Mouse (Mus musculus) heart, embryonic 16.5 days (tissue): ENCODE measurements around the gene Klhl32. TPM values are rescaled to one million over a fixed set of nuclear protein-coding genes. Genes with fewer than 3 reads are reported as not detected.

Source experiments
- ATAC-seq: fragments of 200-750 bp; cut with Nextera tagmentation; replicated peaks from 2 replicates; pipeline ENCODE4 v1.8.0; 2017; ENCODE audit warnings: moderate number of reproducible peaks; ENCODE audit not compliant: insufficient read depth, low FRiP score; ENCODE audit errors: extremely low read depth
- H3K27ac ChIP-seq: fragments of 300-500 bp; sonication (generic); 2 replicates; pipeline ENCODE4 v1.5.1; 2014; ENCODE audit warnings: mild to moderate bottlenecking, low read length, control low read depth, moderate library complexity
- H3K27me3 ChIP-seq: fragments of 300-500 bp; sonication (generic); 2 replicates; pipeline ENCODE4 v1.6.1; 2014; ENCODE audit warnings: low read length, mixed read lengths; ENCODE audit not compliant: control insufficient read depth, insufficient read depth
- H3K36me3 ChIP-seq: fragments of 300-500 bp; sonication (generic); 2 replicates; pipeline ENCODE4 v1.6.1; 2014; ENCODE audit not compliant: control insufficient read depth, insufficient read depth
- H3K4me1 ChIP-seq: fragments of 300-500 bp; sonication (generic); 2 replicates; pipeline ENCODE4 v1.6.1; 2014; ENCODE audit warnings: low read length, mixed read lengths; ENCODE audit not compliant: control insufficient read depth, insufficient read depth
- H3K4me2 ChIP-seq: fragments of 300-500 bp; sonication (generic); 2 replicates; pipeline ENCODE4 v1.6.1; 2014; ENCODE audit warnings: low read depth, mild to moderate bottlenecking, control low read depth, low read length
- H3K4me3 ChIP-seq: fragments of 300-500 bp; sonication (generic); 2 replicates; pipeline ENCODE4 v1.5.1; 2014; ENCODE audit warnings: mild to moderate bottlenecking, control low read depth, low read length
- H3K9ac ChIP-seq: fragments of 300-500 bp; sonication (generic); 2 replicates; pipeline ENCODE4 v1.6.1; 2014; ENCODE audit warnings: low read length, control low read depth
- H3K9me3 ChIP-seq: fragments of 300-500 bp; sonication (generic); replicated peaks from 2 replicates; pipeline ENCODE4 v1.6.1; 2016; ENCODE audit warnings: low read length; ENCODE audit not compliant: control insufficient read depth
- WGBS: fragments of 180-500 bp; shearing (Covaris S2); extraction: QIAGEN DNeasy Blood & Tissue Kit; methylation state at CpG from one replicate; pipeline ENCODE4 v1.1.7; 2014; 5-methylcytosine and 5-hydroxymethylcytosine counted together
- polyA plus RNA-seq: library from polyadenylated mRNA; unstranded; fragments of >200 nt; fragmentation: Nextera tagmentation; extraction: Ambion mirVana; gene quantifications from 2 replicates; pipeline ENCODE4 v1.2.1, GENCODE M21; 2015

The Klhl32 gene
- polyA plus RNA-seq, 1 experiment from 2014 or later = 4.6 TPM

DNA sequence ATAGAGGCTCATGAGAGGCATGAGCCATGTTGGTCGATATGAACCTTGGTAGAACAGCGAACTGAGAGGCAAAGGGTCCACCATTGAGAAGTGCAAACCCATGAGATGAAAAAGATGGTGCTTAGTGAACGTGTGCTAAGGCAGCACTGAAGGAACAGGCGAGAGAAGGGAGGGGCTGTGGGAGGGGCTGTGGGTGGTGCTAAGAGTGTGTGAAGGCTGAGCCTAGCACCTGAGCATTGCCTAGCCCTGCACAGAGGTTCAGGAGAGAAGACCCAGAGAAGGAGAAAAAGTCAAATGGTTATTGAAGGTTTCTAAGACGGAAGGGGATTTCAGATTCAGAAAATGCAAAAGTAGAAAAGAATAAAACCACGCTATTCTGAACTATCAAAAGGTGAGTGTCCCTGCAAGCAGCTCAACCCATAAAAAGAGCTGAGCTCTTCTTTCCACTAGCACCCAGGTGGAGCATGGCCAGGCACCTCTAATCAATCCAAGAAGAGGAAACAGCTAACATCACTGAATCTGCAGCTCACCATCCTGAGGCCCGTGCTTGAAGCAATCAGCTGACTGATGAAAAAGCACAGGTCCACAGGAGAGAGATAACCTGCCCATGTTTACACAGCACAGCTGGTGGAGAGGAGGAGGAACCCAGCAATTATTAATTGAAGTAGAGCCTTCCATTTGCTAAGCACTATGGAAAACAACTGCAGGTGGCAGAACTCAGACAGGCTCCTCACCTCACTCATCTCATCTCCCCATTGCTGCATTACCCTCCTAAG, 65.0 kb downstream of the Klhl32 start:
- Histone ChIP-seq H3K4me1 (0 out of 2 replicates have a peak, but pooled peaks cover 2% of the 10 kb centered on the region), H3K4me3 (no peak overlapping the region), H3K36me3 (no peaks in the 10 kb centered on the region), H3K4me2 (no peak overlapping the region), H3K9me3 (no peaks in the 10 kb centered on the region), H3K9ac (no peak overlapping the region), H3K27me3 (no peaks in the 10 kb centered on the region), H3K27ac (no peak overlapping the region)
- 51% methylated on average over 7 of the region's 7 CpGs for WGBS
- ATAC-seq = no peak

DNA sequence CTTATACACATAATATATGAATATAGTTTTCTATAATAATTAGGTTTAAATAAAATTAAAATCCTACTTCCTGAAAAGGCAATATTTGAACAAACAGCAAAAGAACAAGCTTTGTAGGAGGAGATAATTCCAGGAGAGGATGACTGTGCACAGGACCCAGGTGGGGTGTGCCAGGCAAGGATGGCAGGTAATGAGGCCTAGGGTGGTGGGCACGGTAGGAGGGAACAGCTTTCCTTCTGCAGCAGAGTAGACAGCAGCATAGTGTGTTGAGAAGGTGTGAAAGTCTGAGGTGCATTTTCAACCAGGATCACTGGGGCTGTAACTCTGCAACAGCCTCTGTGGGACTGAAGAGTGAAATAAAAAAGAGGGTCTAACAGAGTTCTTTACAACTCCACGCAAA, 85.0 kb downstream of the Klhl32 start:
- 69% methylated on average over 2 of the region's 2 CpGs for WGBS
- H3K4me3 ChIP-seq = no peak overlapping the region
- H3K9ac ChIP-seq = no peak overlapping the region
- H3K4me2 ChIP-seq = no peak overlapping the region
- H3K36me3 ChIP-seq = no peaks in the 10 kb centered on the region
- no peaks in the 10 kb centered on the region for H3K27me3 ChIP-seq
- H3K9me3 ChIP-seq = no peaks in the 10 kb centered on the region
- no peak overlapping the region for H3K27ac ChIP-seq
- ATAC-seq = no peak
- no peaks in the 10 kb centered on the region; the same call in 1 of the 2 replicates for H3K4me1 ChIP-seq

DNA sequence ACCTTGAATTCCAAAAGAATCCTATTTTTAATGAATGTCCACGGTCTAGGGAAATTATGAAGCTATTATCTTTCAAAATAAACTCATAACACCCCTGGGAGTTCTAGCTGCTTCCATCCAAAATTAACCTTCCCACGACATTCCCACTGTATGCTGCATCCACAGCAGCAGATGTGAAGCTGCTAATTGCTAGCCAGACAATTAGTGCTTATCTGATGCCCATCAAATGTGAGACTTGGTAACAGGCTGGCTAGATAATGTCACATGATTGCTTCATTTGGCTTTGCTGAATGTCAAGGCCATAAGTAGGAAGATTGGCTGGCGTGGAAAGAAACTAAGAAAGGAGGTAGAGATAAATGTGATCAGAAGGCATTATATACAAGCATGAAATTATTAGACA, 85.5 kb downstream of the Klhl32 start:
- H3K36me3 ChIP-seq = no peaks in the 10 kb centered on the region
- no peak overlapping the region for H3K4me2 ChIP-seq
- no peaks in the 10 kb centered on the region for H3K9me3 ChIP-seq
- H3K9ac ChIP-seq = no peak overlapping the region
- H3K4me3 ChIP-seq = no peak overlapping the region
- 59% methylated on average over 3 of the region's 3 CpGs for WGBS
- ATAC-seq = no peak
- H3K27me3 ChIP-seq = no peaks in the 10 kb centered on the region
- H3K27ac ChIP-seq = no peak overlapping the region
- H3K4me1 ChIP-seq = no peaks in the 10 kb centered on the region; the same call in 1 of the 2 replicates

DNA sequence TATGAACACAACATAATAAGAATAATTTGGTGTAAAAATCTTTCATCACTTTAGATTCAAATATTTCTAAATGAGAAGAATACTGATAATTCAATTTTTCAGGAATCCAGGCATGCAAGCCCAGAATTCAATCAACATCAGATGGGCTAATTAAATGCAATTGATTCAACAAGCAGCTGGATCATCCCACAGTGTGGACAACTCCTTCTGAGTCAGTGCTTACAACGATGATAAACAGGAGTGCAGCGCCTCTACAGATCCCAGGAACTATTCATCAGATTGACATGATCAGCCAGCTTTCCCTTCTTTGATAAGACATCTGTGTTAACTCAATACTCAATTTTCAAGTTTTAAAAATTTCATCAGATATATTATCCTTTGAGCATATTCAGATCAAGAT, 86.4 kb downstream of the Klhl32 start:
- WGBS = 70% methylated on average over 2 of the region's 2 CpGs
- Histone ChIP-seq H3K27ac (no peak overlapping the region), H3K4me1 (no peaks in the 10 kb centered on the region; the same call in 1 of the 2 replicates), H3K4me3 (no peak overlapping the region), H3K36me3 (no peaks in the 10 kb centered on the region), H3K27me3 (no peaks in the 10 kb centered on the region), H3K9me3 (no peaks in the 10 kb centered on the region), H3K4me2 (no peak overlapping the region), H3K9ac (no peak overlapping the region)
- ATAC-seq = no peak

DNA sequence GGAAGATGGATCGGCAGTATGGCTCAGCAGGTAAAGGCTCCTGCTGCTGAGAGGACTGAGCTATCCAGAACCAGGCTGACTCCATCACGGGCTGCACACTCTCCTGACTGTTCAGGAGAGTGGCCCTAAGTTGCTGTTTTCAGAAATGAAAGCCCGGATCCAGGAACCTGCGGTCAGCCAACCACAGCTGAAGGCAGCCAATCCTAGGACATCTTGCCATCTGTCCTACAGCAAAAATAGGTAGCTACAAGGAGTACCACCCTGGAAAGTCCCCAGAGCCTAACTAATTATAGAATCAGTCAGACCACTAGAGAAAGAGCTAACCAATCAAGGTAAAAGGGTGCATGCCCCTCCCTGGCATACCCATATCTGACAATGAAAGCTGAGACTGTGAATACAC, 87.5 kb downstream of the Klhl32 start:
- no peak overlapping the region for H3K9ac ChIP-seq
- no peak overlapping the region for H3K4me3 ChIP-seq
- no peak for ATAC-seq
- no peaks in the 10 kb centered on the region for H3K9me3 ChIP-seq
- H3K27me3 ChIP-seq = no peaks in the 10 kb centered on the region
- 73% methylated on average over 4 of the region's 4 CpGs for WGBS
- no peak overlapping the region for H3K27ac ChIP-seq
- H3K4me1 ChIP-seq = no peaks in the 10 kb centered on the region; the same call in 1 of the 2 replicates
- H3K4me2 ChIP-seq = no peak overlapping the region
- H3K36me3 ChIP-seq = no peaks in the 10 kb centered on the region

DNA sequence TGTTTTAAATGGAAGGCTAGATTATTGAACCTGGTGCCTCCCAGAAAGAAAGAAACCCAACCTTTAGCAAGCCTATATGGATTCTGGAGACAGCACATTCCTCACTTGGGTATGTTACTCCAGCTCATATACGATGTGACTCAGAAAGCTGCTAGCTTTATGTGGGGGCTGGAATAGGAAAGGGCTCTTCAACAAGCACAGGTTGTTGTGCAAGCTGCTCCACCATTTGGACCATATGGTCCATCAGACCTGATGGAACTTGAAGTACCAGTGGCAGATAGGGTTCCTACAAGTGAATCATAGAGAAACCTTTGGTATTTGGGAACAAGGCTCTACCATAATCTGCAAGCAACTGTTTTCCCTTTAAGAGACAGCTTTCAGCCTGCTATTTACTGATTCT, 92.0 kb downstream of the Klhl32 start:
- Histone ChIP-seq H3K9me3 (no peaks in the 10 kb centered on the region), H3K4me2 (no peak overlapping the region), H3K27me3 (no peaks in the 10 kb centered on the region), H3K9ac (no peak overlapping the region), H3K4me1 (no peaks in the 10 kb centered on the region; the same call in 1 of the 2 replicates), H3K36me3 (no peaks in the 10 kb centered on the region), H3K27ac (no peak overlapping the region), H3K4me3 (no peak overlapping the region)
- WGBS = 92% methylated on average over 1 of the region's 1 CpGs
- ATAC-seq = no peak

DNA sequence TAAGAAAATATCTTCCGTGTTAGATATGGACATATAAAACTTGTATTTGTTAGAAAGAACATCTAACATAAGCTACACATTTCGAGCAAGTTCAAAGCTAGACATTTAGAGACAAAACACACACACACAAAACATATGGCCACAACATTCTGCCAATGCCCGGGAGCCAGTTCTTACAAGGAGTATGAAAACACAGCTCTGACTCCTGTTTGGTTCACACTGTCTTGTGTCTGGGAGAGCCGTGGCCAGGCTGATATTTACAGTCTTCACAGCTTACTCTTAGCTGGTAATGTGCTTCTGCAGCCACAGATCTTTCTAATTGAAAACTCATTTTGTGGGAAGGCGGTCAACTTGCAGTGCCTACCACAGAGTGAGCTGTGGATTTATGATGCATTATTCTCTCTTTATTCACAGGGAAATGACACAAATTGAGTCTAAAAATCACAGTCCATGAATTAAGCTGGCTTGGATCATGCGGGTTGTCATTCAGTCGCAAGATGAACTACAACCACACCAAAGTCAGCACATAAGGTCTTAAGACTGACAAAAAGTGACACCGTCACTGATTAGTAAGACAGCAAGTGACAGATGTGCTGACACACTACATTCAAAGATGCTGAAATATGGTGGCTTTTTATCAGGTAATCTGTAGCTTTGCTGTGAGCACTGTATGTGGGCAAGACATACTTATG, 98.3 kb downstream of the Klhl32 start:
- Histone ChIP-seq H3K9me3 (no peaks in the 10 kb centered on the region), H3K27ac (no peak overlapping the region), H3K4me1 (no peaks in the 10 kb centered on the region), H3K4me2 (no peak overlapping the region), H3K9ac (no peak overlapping the region), H3K36me3 (no peaks in the 10 kb centered on the region), H3K4me3 (no peak overlapping the region), H3K27me3 (no peaks in the 10 kb centered on the region)
- ATAC-seq = no peak
- 80% methylated on average over 8 of the region's 8 CpGs for WGBS

DNA sequence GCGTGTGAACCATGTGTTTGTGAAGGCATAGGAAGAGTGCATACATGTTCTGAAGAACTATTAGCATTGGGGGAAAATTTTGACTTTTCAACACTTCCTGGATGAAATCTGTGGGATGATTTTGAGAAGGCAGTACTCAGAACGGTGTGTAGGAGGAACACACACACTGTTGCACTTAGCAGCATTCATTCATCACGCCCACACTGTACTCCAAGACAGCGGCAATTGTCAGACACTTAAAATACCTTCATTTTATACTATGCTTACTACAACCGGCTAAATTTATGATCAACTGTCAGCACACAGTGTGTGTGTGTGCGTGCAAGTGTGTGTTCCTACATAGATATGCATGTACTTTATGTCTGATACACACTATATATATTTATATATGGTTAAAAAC, 113.8 kb downstream of the Klhl32 start:
- Histone ChIP-seq H3K4me2 (no peak overlapping the region), H3K27me3 (no peaks in the 10 kb centered on the region), H3K4me1 (no peaks in the 10 kb centered on the region), H3K9ac (no peak overlapping the region), H3K4me3 (no peak overlapping the region), H3K9me3 (peaks cover 4% of the 10 kb centered on the region; the same call in 1 of the 2 replicates), H3K27ac (no peak overlapping the region), H3K36me3 (no peaks in the 10 kb centered on the region)
- WGBS = 70% methylated on average over 6 of the region's 6 CpGs
- no peak for ATAC-seq

DNA sequence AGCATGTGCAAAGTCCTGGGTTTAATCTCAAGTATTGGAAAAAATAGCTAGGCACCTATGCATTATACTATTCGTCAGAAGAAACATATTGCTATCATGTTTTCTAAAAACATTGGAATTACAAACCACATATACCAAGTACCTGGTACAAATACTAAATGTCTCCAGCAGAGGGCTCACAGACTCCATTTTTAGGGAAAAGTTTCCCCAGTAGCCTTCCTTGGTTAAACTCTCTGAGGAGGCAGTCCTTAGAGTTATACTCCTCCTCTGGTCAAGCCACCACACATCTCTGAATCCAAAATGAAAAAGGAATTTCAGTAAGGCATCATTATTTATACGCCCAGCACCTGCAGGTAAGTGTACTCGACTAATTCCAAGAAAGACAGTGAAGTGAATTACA, 130.1 kb downstream of the Klhl32 start:
- Histone ChIP-seq H3K4me2 (no peak overlapping the region), H3K4me1 (no peaks in the 10 kb centered on the region), H3K27ac (no peak overlapping the region), H3K9me3 (no peaks in the 10 kb centered on the region), H3K36me3 (no peaks in the 10 kb centered on the region), H3K4me3 (no peak overlapping the region), H3K9ac (no peak overlapping the region), H3K27me3 (no peaks in the 10 kb centered on the region)
- ATAC-seq = no peak
- WGBS = 22% methylated on average over 3 of the region's 3 CpGs
